Mouse (Mus musculus) myocyte (in vitro differentiated cells): ENCODE results near the gene 5730596B20Rik.

ENCODE experiments used
- CEBPB ChIP-seq: IDR thresholded peaks from 2 replicates; pipeline ENCODE4 v1.6.1; 2011; ENCODE audit warnings: mild to moderate bottlenecking, moderate library complexity; ENCODE audit not compliant: poor library complexity, insufficient read depth, severe bottlenecking
- E2F4 ChIP-seq: IDR thresholded peaks from one replicate; pipeline ENCODE4 v1.6.1; 2011; ENCODE audit warnings: mild to moderate bottlenecking, control low read depth, moderate library complexity; ENCODE audit not compliant: insufficient read depth
- MAX ChIP-seq: IDR thresholded peaks from one replicate; pipeline ENCODE4 v1.6.1; 2011; ENCODE audit warnings: low read depth, mild to moderate bottlenecking, control low read depth
- POLR2A ChIP-seq: IDR thresholded peaks from one replicate; pipeline ENCODE4 v1.6.1; 2011; ENCODE audit warnings: low read depth, mild to moderate bottlenecking, control low read depth, moderate library complexity; ENCODE audit not compliant: insufficient read length
- REST ChIP-seq: IDR thresholded peaks from one replicate; pipeline ENCODE4 v1.6.1; 2011; ENCODE audit warnings: mild to moderate bottlenecking, control low read depth, moderate library complexity; ENCODE audit not compliant: insufficient read depth, insufficient read length
- TCF12 ChIP-seq: IDR thresholded peaks from one replicate; pipeline ENCODE4 v1.6.1; 2011; ENCODE audit warnings: mild to moderate bottlenecking, control low read depth; ENCODE audit not compliant: poor library complexity, insufficient read depth, severe bottlenecking
- USF1 ChIP-seq: IDR thresholded peaks from one replicate; pipeline ENCODE4 v1.6.1; 2011; ENCODE audit warnings: low read depth, mild to moderate bottlenecking, control low read depth, moderate library complexity

GRCm38 (mm10) chr6:52228475-52229465 is 51.5 kb downstream of the 5730596B20Rik start:
- no peak for TF ChIP-seq TCF12
- TF ChIP-seq E2F4 = no peak
- no peak for TF ChIP-seq MAX
- no peak for TF ChIP-seq POLR2A
- no peak for TF ChIP-seq USF1
- TF ChIP-seq REST = no peak
- no peak for TF ChIP-seq CEBPB
